Mouse (Mus musculus) frontal cortex, adult 2 months (tissue): Measurements from ENCODE around the gene Gm11273. TPM values are rescaled to one million over a fixed set of nuclear protein-coding genes. Genes with fewer than 3 reads are reported as not detected.

Experiments used
- DNase-seq, 2 experiments: peaks; one replicate each; pipeline ENCODE4 v3.0.0; 2022; ENCODE audit warnings: low spot score in 1 of 2; ENCODE audit errors: extremely low spot score in 1 of 2
- polyA plus RNA-seq: library from polyadenylated mRNA; depleted of rRNA; stranded (reverse); fragments of >200 nt; gene quantifications from 2 replicates; pipeline ENCODE4 v1.2.3, GENCODE M21; 2012; rRNA removed

Gene Gm11273
- polyA plus RNA-seq, 1 experiment: 32.5 TPM

DNA sequence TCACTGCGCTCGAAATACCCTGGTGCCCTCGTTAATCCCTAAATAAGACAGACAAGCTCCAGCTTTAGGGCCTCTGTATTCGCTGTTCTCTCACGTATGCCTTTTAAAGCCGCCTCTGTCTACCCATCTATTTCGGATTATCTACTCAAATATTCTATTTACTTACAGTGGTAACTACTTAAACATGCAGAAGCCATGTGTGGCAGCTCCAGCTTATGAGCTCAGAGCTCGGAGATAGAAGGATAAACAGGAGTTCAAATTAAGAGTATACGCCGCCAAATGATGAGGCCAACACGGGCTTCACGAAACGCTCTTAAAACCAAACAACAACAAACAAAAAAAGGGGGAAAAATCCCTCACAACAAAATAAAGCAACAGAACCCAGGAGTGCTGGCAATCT lies 48.2 kb downstream of the Gm11273 start:
- no peak for DNase-seq

Other genes starting within 250 kb of the Gm11273 start
- 0.08 TPM in 1 of 2 replicates, not detected in the other for gene Gpx5, start 208.7 kb downstream of the Gm11273 start, polyA plus RNA-seq
- gene Gpx6, start 189.3 kb downstream of the Gm11273 start, polyA plus RNA-seq: 0.50 and 1.3 TPM in 2 replicates
- not detected in 2 replicates for gene Olfr1367, start 154.5 kb downstream of the Gm11273 start, polyA plus RNA-seq
- gene Zscan12, start 138.6 kb downstream of the Gm11273 start, polyA plus RNA-seq: 6.7 and 6.8 TPM in 2 replicates
- gene Zkscan3, start 98.7 kb downstream of the Gm11273 start, polyA plus RNA-seq: 47.9 and 52.0 TPM in 2 replicates
- gene Pgbd1, start 60.4 kb downstream of the Gm11273 start, polyA plus RNA-seq: 2.5 and 3.1 TPM in 2 replicates
- gene Zscan26, start 47.7 kb downstream of the Gm11273 start, polyA plus RNA-seq: 61.5 and 66.1 TPM in 2 replicates
- gene Nkapl, start 32.9 kb downstream of the Gm11273 start, polyA plus RNA-seq: 0.42 and 0.59 TPM in 2 replicates
- 3.7 and 4.8 TPM in 2 replicates for gene Zkscan4, start 22.5 kb downstream of the Gm11273 start, polyA plus RNA-seq
- not detected in 2 replicates for gene Gm10065, start 22.0 kb downstream of the Gm11273 start, polyA plus RNA-seq
- gene AK157302, start 6.2 kb downstream of the Gm11273 start, polyA plus RNA-seq: 1.6 and 1.9 TPM in 2 replicates
- 7.9 and 8.6 TPM in 2 replicates for gene Zkscan8, start 29.7 kb upstream of the Gm11273 start, polyA plus RNA-seq
- gene Olfr1366, start 41.4 kb upstream of the Gm11273 start, polyA plus RNA-seq: not detected in 2 replicates
- not detected in 2 replicates for gene Olfr1535, start 58.5 kb upstream of the Gm11273 start, polyA plus RNA-seq
- gene Olfr1364, start 80.3 kb upstream of the Gm11273 start, polyA plus RNA-seq: 0.29 TPM in 1 of 2 replicates, not detected in the other
- gene Olfr1362, start 112.6 kb upstream of the Gm11273 start, polyA plus RNA-seq: not detected in 2 replicates
- gene Olfr11, start 141.1 kb upstream of the Gm11273 start, polyA plus RNA-seq: not detected in 2 replicates
- gene Olfr1361, start 162.0 kb upstream of the Gm11273 start, polyA plus RNA-seq: not detected in 2 replicates
- not detected in 2 replicates for gene Olfr1360, start 176.0 kb upstream of the Gm11273 start, polyA plus RNA-seq
- gene Olfr1359, start 196.7 kb upstream of the Gm11273 start, polyA plus RNA-seq: not detected in 2 replicates
- not detected in 2 replicates for gene Hist1h2bl, start 214.7 kb upstream of the Gm11273 start, polyA plus RNA-seq
- 1.2 and 1.5 TPM in 2 replicates for gene Hist1h2ai, start 215.0 kb upstream of the Gm11273 start, polyA plus RNA-seq
- gene Hist1h3h, start 216.2 kb upstream of the Gm11273 start, polyA plus RNA-seq: 1.8 TPM in 2 replicates
- 0.52 and 0.80 TPM in 2 replicates for gene Hist1h2bm, start 220.6 kb upstream of the Gm11273 start, polyA plus RNA-seq
- gene Hist1h4j, start 233.6 kb upstream of the Gm11273 start, polyA plus RNA-seq: 3.3 and 4.1 TPM in 2 replicates
- 12.6 and 16.6 TPM in 2 replicates for gene Hist1h4k, start 249.1 kb upstream of the Gm11273 start, polyA plus RNA-seq